Mouse (Mus musculus): ENCODE measurements around the gene Fbxo40.
A peak's percentile ranks its signal among the peaks of the same experiment; 100 is the strongest.

Fbxo40 gene

GRCm38 (mm10) chr16:36944895-36945424 lies 45.3 kb downstream of the Fbxo40 start:
- DNase-seq, result peak; percentile 21

- no peak for DNase-seq
These were observed 46.7 kb downstream of the Fbxo40 start for GRCm38 (mm10) chr16:36943591-36943990.

- no peak for DNase-seq
These were observed 48.4 kb downstream of the Fbxo40 start for GRCm38 (mm10) chr16:36941895-36942294.

GRCm38 (mm10) chr16:36941137-36941727 lies 49.0 kb downstream of the Fbxo40 start:
- no peak for DNase-seq

- no peak for DNase-seq
These were observed 54.5 kb downstream of the Fbxo40 start for GRCm38 (mm10) chr16:36935814-36936213.

- DNase-seq, result no peak
These were observed 55.2 kb downstream of the Fbxo40 start, which contains the start of gene Hcls1 for GRCm38 (mm10) chr16:36934841-36935620. Hcls1 (plus strand) TSS chr16:36934983.

GRCm38 (mm10) chr16:36934131-36934840 lies 56.0 kb downstream of the Fbxo40 start:
- DNase-seq, result no peak

- no peak for DNase-seq
These were observed 57.7 kb downstream of the Fbxo40 start for GRCm38 (mm10) chr16:36932546-36932945.

GRCm38 (mm10) chr16:36931976-36932375 lies 58.3 kb downstream of the Fbxo40 start:
- DNase-seq, result no peak

- DNase-seq, result no peak
These were observed 58.9 kb downstream of the Fbxo40 start for GRCm38 (mm10) chr16:36931381-36931780.

GRCm38 (mm10) chr16:36930231-36931136 lies 59.8 kb downstream of the Fbxo40 start:
- DNase-seq, result no peak

GRCm38 (mm10) chr16:36929216-36929615 lies 61.1 kb downstream of the Fbxo40 start:
- DNase-seq, result no peak

DNA sequence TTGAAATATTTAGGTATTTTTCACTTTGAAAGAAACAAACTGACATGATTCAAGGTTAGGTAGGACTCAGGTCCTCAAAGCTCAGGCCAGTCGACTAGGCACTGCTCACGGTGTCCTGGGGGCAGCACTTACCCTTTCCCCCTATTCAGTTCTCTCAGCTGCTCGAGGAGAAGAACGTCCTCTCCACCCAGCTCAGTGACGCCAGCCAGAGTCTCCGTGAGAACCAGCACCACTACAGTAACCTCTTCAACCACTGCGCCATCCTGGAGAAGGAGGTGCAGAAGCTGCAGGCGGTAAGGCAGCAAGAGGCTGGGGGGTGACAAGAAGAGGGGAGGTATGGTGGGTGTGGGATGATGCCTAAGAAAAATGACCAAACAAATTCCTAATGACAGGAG lies 62.2 kb downstream of the Fbxo40 start:
- DNase-seq, result no peak

DNA sequence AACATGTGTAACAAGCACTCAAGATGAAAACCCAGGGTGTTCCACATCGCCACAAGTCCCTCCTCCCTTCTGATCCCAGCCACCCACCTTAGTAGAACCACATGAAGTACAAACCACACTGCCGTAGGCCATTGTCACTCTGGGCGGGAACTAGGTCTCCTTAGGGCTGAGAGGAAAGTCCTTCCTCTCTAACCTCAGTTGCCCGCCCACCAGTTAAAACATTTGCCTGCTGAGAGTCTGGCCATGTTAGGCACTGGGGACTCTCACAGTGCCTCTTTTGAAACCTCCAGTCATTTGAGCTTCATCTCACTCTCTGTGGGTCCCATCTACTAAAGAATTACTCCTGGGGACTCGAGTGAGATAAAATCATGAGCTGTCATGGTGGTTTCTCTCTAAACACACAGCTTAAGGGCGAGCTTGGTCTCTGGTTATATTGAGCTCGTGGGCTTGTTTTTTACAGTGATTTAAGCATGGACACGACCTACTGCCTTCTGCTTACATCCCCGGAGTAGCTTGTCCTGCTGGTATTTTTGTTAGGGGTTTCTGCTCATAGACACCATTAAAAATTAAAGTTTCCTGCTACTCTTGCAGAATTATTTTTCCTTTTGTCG lies 62.7 kb downstream of the Fbxo40 start:
- DNase-seq, result no peak

DNA sequence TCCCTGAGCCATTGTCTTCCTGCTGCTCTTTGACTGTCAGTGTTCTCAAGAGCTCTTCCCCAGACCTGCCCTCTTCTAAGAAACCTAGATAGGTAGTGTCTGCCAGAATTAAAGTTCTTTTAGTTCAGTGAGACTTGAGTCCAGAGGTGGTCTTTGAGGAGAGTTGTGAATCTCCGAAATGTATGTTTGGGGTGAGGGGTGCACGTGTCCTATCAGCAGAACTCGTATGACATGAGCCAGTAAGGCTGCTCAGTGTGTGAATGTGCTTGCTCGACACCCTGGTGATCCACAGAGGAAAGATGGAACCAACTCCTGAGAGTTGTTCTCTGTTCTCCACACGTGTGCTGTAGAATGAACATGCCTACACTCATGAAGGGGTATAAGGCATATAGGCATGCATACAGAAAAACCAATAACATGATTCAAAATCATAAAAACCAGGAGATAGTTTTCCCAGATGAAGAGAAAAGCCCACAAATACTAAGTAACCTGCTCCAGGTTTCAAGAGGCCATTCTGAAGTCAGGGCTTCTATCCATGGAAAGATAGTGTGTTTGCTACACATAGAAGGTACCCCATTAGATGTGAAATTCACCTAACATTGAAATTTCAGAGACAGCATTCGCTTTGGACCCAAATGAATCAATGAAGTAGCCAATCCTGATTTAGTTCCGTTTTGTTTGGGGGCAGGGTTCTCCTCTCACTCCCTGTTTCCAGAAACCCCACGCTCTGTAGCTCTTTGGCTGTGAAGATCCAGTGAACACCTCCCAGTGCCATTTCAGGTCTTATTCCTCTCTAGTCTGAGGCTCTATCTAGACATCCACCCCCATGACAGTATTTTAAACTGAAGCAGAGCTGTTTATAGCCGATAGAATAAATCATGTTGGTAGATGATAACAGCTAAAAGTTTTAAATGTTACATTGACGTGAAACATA lies 63.5 kb downstream of the Fbxo40 start:
- DNase-seq, result no peak

DNA sequence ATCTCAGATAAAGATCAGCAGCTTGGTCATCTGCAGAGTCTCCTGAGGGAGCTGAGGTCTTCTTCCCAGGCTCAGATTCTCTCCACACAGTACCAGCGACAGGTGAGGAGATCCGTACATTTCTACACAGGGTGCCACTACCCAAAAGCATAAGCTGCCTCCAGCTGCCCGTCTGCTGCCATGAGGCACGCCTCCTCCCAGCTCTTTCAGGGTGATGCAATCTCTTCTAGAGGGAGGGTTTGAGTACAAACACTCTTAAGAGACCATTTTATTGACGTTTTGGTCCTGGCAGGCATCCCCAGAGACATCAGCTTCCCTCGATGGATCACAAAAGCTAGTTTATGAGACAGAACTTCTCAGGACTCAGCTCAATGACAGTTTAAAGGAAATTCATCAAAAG lies 64.5 kb downstream of the Fbxo40 start:
- DNase-seq, result no peak

GRCm38 (mm10) chr16:36925351-36925750 lies 64.9 kb downstream of the Fbxo40 start:
- no peak for DNase-seq

GRCm38 (mm10) chr16:36924312-36924711 lies 66.0 kb downstream of the Fbxo40 start:
- DNase-seq, result no peak

- DNase-seq, result no peak
These were observed 68.3 kb downstream of the Fbxo40 start for GRCm38 (mm10) chr16:36921980-36922379.

- DNase-seq, result no peak
These were observed 69.1 kb downstream of the Fbxo40 start for GRCm38 (mm10) chr16:36921067-36921613.

GRCm38 (mm10) chr16:36920410-36920809 lies 69.9 kb downstream of the Fbxo40 start:
- DNase-seq, result no peak
